Mouse (Mus musculus) kidney, postnatal 4 days (tissue): Measurements from ENCODE around the gene Cntrl.

Experiments
- DNase-seq, 2 experiments: peaks; one replicate each; pipeline ENCODE4 v3.0.0; 2021; ENCODE audit warnings: mixed read lengths in 2 of 2

Cntrl gene

DNA sequence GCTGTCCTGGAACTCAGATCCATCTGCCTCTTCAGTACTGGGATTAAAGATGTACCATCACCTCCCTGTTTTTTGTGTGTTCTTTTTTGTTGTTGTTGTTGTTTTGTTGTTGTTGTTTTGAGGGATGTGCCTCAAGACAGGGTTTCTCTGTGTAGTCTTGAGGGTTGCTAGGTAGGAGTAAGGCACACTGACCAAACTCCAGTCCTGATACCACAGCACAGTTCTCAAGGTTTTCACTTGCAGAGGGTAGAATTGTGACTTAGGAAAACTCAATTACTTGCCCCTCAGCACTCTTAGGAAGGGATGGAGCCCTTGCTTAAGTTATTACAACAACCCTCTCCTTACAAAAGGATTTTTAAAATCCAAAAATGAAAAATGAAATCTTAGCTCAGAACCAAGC, 22.2 kb downstream of the Cntrl start:
- no peak for DNase-seq

DNA sequence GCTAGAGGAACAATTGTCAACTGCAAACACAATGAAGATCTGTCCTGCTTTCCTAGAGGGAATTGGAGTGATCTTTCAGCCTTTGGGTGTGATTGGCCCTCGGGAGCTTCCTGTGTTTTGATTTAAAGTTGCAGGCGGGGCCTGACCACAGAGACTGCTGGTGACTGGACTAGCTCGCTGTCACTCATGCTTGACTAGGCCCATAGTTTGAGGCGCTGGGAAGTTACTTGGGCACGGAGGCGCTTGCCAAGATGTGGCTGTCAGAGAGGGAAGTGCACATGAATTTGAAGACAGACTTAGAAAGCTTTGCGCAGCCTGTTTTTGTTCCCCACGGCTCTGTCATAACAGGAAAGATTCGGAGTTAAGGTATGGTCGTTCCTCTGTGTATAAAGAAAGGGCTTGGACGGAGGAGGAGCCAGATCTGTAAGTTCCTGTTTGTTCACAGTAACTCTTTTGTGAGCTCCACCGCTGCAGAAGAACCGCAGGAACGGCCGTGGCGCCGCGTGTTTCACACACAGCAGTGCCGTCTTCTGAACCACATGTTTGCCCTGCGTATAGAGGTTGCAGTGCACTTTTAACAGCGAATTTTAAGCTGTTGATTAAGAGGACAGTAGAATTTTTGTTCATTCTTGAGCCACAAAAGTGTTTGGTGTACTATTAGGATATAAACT, 22.8 kb downstream of the Cntrl start:
- DNase-seq = peak; percentile 98 to 99

DNA sequence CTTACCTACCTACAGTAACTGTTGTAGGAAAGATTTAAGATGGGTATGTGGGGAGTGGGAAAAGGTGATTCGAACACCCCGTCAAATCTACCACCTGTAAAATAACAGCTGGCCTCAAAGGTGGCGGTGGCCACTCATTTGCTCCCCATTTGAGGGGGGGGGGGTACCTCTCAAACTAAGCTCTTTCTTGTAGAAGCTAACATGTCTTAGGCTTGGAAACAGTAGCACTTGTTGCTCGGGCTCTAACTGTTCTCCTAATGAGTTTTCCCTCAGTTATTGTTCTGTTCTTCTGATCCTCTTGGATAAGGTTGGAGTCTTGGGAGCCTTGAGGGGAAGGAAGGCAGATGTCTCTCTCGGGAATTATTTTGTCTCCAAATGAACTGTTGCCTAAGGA, 23.4 kb downstream of the Cntrl start:
- DNase-seq = no peak

DNA sequence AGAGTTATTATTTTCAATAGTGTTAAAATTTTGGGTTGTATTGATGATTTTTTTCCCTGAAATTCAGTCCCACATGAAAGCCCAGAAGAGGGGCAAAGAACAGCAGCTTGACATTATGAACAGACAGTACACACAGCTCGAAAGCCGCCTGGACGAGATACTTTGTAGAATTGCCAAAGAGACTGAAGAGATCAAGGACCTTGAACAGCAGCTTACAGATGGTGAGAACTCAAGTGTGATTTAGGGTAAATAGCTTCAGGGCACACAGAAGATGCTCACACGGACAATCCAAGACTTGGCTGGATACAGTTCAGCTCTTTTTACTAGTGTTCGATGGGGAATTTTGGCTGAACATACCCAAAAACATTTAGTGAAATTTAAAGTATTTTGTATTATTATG, 24.6 kb downstream of the Cntrl start:
- no peak for DNase-seq

DNA sequence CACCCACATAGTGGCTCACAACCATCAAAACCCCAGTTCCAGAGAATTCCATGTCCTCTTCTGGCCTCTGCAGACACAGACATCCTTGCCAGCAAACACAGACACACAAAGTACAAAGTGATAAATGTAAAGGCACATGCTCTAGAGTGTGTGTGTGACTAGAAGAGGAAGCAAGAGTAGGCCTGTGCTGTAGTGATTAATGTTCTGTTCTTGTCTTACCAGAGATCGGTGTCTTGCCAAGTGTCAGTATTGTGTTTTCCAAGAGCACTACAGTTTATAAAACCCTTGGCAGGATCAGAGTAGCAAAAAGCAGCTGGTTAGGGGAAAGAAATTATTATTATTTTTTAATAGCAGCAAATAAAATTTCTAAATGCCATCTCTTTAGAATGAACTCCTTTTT, 29.3 kb downstream of the Cntrl start:
- no peak for DNase-seq

DNA sequence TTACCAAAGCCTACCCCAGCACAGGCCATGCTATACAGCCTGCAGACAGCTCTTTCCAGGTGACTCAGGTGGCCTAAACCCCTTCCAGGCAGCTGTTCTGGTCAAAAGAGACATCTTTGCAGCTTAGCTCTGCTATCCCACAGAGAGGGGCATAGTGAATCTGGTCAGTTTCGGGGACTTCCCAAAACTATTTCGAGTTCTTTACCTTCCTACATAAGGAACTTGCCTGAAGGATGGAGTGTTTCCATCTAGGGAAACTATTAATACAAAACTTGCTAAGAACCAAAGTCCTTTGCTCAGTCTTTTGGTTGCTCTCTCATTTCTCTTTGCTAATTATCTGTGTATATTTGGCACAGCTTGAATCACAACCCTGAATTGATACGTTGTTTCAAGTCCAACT, 32.4 kb downstream of the Cntrl start:
- DNase-seq = no peak

DNA sequence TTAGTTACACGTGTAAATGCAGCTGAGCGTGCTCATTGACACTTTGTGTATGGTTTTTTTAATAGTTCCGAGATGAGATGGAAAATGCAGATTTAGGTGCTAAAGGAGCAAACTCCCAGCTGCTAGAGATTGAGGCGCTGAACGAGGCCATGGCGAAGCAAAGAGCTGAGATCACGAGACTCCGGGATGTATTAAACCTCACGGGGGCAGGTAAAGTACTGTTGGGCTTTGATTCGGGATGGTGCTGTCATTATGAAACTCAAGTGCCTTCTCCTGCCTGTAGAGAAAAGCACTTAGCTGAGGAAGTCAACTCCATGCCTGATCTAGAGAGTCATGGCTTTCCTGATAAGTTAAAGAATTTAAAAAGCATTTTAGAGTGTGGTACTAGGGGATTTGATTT, 39.5 kb downstream of the Cntrl start:
- DNase-seq = no peak

DNA sequence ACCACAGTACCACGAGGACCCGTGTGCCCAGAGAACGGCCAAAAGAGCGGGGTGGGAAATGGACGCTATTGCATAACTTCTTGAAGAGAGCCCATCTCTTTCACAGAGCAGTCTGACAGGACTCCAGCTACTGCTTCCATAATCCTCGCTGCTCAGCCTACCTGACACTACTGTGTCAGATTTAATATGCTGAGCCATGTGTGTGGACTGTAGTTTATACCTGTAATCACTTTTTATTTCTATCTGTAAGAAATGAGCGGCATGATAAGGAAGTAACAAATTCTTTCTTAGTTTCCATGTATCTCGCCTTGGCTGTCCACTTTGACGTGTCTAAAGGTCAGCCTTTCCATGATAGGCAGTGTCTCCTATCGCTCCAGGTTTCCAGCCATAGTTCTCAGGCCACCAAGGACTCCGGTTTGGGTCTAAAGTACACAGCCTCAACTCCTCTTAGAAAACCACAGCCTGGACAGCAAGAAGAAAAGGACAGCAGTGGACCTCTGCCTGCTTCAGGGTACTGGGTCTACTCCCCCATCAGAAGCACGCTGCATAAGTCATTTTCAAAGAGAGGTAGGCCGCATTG, 42.1 kb downstream of the Cntrl start:
- DNase-seq = no peak

DNA sequence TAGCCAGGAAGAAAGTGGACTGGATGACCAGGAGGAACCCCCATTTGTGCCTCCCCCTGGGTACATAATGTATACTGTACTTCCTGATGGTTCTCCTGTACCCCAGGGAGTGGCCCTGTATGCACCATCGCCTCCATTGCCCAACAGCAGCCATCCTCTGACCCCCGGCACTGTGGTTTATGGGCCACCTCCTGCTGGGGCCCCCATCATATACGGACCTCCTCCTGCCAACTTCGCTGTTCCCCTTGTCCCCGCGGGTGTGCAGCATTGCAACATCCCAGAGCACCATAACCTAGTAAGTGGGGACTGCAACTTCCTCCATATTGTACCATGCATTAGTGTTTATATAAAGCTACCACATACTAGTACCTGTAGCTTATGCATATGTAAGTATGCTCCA, 43.9 kb downstream of the Cntrl start:
- DNase-seq = no peak

DNA sequence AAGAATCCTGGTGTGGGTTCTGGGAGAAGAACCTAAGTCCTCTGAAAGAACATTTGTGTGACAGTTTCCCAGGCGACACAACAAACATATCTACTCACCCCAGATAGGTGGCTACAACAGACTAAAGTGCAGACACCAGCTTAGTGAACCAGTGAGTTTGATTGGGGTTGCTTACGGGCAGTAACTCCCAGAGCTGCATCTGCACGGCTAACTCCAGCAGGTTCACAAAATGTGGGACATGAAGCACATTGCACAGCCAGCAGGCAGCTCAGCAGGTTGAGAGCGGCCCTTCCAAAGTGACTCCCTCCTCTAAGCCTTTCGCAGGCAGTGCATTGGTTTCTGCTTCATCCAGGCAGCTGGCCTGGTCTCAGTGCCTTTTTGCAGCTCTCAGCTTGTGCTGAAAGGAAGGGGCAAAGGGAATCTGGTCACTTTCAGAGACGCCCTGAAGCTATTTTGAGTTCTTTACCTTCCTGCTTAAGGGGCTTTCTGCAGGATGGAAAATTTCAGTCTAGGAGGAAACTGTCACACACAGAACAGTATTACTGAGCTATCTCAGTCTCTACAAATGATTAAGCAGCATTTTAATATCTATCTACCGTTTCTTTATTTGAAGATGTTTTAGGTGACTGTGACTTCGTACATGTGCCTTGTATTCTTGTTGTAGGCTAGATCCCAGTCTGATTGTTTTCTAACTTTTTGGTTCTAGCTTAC, 44.7 kb downstream of the Cntrl start:
- no peak for DNase-seq

DNA sequence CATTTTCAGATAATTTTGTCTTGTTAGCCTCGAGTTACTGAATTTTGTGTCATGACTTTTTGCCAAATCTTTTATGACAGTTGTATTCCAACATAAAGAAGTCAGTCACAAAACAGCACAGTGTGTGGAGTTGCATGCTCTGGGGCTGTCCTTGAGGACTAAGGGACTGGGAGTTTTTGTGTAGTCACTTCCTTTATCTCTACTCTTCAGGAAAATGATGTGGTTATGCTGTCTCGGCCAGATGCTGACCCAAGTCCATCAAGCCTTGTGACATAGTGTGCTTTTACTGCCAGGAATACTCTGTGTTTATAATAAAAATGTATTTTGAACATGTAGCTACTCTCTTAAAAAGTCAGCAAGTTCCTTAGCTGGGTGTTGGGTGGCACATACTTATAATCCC, 47.7 kb downstream of the Cntrl start:
- no peak for DNase-seq

DNA sequence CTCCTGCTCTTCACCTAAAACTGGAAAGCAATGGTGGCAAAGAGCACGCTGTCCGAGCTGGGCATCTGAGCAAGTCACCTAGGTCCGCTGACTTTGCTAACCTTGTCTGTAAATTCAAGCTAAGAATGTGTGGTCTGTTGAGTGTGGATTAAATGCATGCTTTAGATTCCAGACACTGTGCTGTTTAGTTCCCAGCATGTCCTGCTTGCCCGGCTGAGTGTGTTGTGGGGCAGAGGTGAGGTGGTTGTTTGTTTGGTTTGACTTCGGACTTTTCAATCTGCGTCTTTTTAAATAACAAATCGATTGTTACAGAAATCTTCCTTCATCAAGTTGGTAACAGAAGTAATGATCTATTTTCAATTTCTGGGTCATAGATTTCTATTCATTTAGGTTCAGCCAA, 48.5 kb downstream of the Cntrl start:
- DNase-seq = no peak

DNA sequence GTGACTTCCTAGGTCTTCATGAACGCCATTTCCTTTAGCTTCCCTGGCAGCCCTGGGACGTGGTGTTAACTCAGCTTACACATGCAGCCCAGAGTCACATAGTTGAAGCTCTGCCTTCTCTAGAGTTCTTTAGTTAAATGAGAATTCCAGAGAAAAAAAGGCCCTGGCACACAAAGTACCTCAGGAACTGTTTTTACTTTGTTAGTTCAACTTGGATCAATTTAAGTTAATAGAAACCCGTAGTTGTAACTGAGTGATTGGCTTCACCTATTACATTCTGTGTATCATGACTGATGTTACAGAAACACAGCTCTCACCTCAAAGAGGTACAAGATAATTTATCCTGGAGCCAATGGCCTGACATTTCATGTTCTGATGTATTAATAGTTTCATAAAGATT, 49.1 kb downstream of the Cntrl start:
- DNase-seq = no peak

DNA sequence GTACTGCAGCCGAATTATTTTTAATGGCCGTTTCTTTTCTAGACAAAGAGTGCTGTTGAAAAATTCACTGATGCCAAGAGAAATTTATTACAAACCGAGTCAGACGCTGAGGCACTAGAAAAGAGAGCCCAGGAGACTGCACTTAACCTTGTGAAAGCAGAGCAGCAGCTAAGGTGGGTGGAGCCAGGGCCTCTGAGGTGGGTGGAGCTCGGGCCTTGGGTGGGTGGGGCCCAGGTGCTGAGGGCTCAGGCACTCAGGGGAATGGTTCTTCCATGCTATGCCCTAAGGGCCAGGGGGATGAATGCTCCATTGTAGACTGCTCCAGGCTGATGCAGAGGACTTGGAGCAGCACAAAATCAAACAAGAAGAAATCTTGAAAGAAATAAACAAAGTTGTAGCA, 50.9 kb downstream of the Cntrl start:
- DNase-seq = peak; percentile 45 to 55

DNA sequence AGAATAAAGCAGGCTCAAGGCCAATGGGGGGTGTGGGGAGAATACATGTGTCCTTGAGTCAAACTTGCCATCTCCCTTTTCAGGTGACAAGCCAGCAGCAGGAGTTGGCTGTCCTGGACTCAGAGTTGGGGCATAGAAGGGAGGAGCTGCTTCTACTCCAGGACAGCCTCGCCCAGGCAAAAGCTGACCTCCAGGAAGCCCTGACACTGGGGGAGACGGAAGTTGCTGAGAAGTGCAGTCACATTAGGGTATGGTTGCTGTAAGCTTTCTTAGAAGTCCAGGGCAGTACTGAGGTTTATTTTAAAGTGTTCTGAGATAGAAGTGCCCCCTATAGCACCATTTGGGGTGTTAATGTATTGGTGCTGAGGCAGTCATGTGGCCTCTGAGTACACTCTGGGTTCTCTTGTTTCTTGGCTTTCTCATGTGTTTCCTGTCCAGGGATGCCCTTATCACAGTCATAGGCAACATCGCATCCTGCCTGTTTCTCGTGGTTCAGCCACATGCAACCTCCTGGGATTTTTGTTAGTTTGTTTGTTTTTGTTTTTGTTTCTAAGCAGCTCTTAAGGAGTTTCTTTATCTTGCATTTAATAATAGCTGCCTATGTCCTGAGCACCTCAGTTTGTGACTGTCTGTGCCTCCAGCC, 52.7 kb downstream of the Cntrl start:
- DNase-seq = no peak

DNA sequence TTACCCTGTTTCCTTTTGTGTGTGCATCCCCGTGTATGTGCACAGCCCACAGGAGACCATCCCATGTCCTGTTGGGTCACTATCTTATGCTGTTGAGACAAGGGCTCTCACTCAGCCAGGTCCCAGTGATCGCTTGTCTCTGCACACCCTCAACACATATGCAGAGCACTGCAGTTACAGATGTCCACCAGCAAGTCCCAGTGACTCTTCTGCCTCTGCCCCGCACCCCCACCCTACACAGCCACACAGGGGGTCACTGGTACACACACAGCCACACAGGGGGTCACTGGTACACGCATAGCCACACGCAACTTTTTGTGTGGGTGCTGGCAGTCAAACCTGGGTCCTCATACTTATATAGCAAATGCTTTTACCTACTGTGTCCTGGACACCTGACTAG, 54.1 kb downstream of the Cntrl start:
- DNase-seq = no peak

DNA sequence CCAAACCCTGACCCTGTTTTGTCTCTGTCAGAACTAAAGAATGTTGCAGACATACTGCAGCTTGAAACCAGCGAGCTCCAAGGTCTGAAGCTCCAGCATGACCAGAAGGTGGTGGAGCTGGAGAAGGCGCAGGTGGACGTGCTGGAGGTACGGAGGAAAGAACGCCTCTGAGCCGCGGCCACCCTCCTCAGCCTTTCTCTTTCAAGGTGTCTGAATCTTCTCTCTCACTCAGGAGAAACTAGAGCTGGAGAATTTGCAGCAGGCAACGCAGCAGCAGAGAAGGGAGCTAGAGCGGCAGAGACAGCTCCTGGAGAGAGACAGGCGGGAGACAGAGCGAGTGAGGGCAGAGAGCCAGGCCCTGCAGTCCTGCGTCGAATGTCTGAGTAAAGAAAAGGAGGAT, 56.1 kb downstream of the Cntrl start:
- DNase-seq = no peak

DNA sequence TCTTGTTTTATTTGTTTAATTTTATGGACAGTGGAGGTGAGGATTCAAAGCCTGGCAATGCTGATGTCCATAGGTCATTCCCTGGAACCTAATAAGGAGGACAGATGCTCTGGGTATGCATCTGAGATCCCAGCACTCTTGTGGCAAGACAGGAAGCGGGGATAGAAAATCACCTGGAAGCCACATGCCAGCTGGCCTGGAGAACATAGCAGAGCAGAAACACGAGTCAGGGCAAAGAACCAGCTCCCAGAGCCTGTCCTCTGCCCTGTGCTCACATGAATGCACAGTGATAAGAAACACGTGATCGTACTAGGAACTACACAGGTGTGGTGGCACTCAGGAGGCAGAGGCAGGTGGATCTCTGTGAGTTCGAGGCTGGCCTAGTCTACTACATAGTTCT, 57.5 kb downstream of the Cntrl start:
- DNase-seq = no peak

DNA sequence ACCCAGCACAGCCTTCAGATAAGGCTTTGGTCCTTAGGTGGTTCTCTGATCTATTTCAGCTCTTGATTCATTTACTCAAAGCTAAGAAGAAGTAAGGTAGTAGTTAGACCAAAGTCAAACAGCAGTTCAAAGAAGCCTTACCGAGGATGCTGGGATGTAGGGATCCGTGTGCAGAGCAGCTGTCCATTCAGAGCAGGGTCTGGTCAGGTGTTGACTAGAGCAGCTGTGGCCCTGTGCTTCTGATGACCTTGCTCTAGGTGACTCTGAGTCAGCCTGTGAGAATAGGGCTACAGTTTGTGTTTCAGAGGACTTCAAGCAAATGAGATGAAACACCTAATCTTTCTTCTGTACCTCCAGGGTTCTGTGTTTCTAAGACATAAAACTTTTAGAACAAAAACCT, 60.2 kb downstream of the Cntrl start:
- DNase-seq = no peak

DNA sequence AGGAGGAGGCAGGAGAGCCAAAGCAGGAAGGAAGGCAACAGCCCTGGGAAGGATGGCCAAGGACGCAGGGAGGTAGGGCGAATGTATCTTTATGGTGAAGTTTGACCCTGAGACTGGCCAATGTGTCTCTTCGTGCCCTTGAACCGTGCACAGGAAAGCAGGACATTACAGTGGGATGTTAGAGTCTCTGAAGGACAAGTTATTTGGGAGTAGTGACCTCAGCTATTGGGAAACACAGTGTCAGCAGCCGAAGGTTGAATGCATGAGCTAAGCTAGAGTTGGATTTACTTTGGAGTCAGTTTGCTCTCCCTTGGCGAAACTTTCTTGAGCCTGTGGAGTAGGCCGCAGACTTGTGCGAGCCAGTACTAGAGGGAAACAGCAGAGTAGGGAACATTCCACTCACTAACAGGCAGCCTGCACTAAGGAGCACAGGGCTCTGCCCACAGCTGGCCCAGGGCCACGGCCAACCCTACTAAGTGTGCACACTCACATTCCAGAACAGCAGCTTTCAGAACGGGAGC, 62.1 kb downstream of the Cntrl start:
- peak; percentile 55 to 67 for DNase-seq

DNA sequence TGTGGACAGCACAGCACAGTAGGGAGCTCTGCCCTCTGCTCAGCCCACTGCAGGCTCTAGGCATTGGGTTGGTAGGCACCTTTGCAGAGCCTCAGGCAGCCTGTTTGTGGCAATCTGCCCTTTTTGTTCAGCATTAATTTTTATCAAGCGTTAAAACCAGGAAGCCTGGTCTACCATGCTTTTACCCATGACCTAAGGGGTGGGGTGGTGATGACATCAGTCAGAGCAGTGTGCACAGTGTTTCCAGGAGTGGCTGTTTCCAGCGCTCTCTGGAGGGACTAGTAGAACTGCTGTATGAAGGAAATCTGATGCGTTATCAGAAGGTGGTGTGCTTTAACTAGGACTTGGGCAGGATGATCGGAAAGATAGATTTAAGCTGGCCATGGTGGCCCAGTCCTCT, 63.0 kb downstream of the Cntrl start:
- peak in 1 of 2 experiments; percentile 14 for DNase-seq

DNA sequence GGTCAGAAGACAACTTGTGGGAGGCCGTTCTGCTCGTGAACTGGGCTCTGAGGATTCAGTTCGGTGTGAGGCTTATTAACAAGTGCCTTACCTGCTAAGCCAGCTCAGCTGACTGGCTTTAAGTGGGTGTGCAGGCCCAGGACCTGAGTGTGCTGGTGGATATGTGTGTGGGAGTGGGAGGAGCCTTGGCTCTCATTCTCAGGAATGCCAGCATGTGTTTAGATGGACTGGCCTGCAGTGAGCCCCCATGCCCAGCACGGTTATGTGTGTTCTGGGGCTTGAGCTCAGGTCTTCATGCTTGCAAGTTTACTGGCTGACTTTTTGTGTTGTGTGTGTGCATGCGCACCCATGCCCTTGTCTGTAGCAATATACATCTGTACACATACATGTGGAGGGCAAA, 64.4 kb downstream of the Cntrl start:
- peak in 1 of 2 experiments; percentile 20 for DNase-seq

DNA sequence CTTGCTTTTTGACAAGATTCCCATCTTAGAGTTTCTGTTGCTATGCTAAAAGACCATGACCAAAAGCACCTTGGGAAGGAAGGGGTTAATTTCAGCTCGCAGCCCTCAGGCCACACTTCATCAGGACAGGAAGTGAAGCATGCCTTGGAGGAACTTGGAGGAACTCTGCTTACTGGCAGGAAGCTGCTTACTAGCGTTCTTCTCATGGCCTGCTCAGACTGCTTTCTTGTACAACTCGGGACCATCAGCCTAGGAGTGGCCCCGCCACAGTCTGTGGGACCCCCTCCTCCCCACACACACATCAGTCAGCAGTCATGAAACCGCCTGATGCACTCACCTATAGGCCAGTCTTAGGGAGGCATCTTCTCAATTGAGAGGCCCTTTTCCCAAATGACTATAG, 64.8 kb downstream of the Cntrl start:
- peak; percentile 21 to 41 for DNase-seq
